Mouse (Mus musculus) liver, embryonic 16.5 days (tissue): ENCODE data around the gene Rbpms2. TPM values are rescaled to one million over a fixed set of nuclear protein-coding genes. Genes with fewer than 3 reads are reported as not detected.
"Not testable (repeated sequence)": the region's sequence is repeated elsewhere in the genome, so short reads cannot be mapped to it uniquely, and the experiment has no call there.

Experiments
- ATAC-seq: fragments of 200-750 bp; cut with Nextera tagmentation; 2 replicates; pipeline ENCODE4 v1.8.0; 2017; ENCODE audit warnings: low read depth, mild to moderate bottlenecking, moderate number of reproducible peaks, moderate library complexity
- H3K27ac ChIP-seq: fragments of 300-500 bp; sonication (generic); 2 replicates; pipeline ENCODE4 v1.5.1; 2014; ENCODE audit warnings: mild to moderate bottlenecking, low read length
- H3K27me3 ChIP-seq: fragments of 300-500 bp; sonication (generic); 2 replicates; pipeline ENCODE4 v1.6.1; 2014; ENCODE audit warnings: low read depth, low read length, mixed read lengths; ENCODE audit not compliant: control insufficient read depth, insufficient read depth
- H3K36me3 ChIP-seq: fragments of 300-500 bp; sonication (generic); 2 replicates; pipeline ENCODE4 v1.6.1; 2014; ENCODE audit warnings: mild to moderate bottlenecking; ENCODE audit not compliant: control insufficient read depth, insufficient read depth
- H3K4me1 ChIP-seq: fragments of 300-500 bp; sonication (generic); 2 replicates; pipeline ENCODE4 v1.6.1; 2014; ENCODE audit warnings: low read depth, low read length, mixed read lengths; ENCODE audit not compliant: control insufficient read depth
- H3K4me2 ChIP-seq: fragments of 300-500 bp; sonication (generic); 2 replicates; pipeline ENCODE4 v1.6.1; 2014; ENCODE audit warnings: low read depth, low read length, mixed read lengths
- H3K4me3 ChIP-seq: fragments of 300-500 bp; sonication (generic); 2 replicates; pipeline ENCODE4 v1.5.1; 2014; ENCODE audit warnings: low read depth, mild to moderate bottlenecking, low read length
- H3K9ac ChIP-seq: fragments of 300-500 bp; sonication (generic); 2 replicates; pipeline ENCODE4 v1.6.1; 2014; ENCODE audit warnings: low read depth, low read length
- H3K9me3 ChIP-seq: fragments of 300-500 bp; sonication (generic); replicated peaks from 2 replicates; pipeline ENCODE4 v1.6.1; 2016; ENCODE audit warnings: low read length; ENCODE audit not compliant: control insufficient read depth
- whole genome bisulfite sequencing: fragments of 180-500 bp; shearing (Covaris S2); extraction: QIAGEN DNeasy Blood & Tissue Kit; methylation state at CpG from one replicate; pipeline ENCODE4 v1.1.7; 2014; ENCODE audit not compliant: insufficient replicate concordance; 5-methylcytosine and 5-hydroxymethylcytosine counted together
- polyA plus RNA-seq: library from polyadenylated mRNA; unstranded; fragments of >200 nt; fragmentation: Nextera tagmentation; extraction: Ambion mirVana; gene quantifications from 2 replicates; pipeline ENCODE4 v1.2.1, GENCODE M21; 2015

Rbpms2 gene
- polyA plus RNA-seq, 1 experiment from 2014 or later = 14.6 TPM

DNA sequence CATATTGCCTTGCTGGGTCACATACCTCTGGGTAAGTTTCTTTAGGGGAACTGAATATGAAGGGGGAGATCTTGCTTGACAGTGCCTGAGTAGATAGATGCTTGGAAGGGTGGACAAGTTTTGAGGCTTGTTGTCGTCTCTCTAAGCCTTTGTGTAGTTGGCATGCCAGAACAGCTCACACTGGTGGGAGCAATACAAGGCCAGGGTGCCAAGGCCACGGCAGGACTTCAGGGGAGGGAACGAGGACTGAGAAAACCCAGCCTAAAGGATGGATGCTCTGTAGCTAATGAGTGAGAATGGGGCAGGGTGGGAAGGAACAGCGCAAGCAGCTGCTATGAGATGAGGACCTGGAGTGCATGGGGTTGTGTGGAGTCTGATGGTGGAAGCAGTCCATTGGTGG, 15.5 kb downstream of the Rbpms2 start:
- no peak overlapping the region for H3K9ac ChIP-seq
- no peak for ATAC-seq
- H3K4me1 ChIP-seq = no peaks in the 10 kb centered on the region
- no peaks in the 10 kb centered on the region for H3K27me3 ChIP-seq
- no peaks in the 10 kb centered on the region for H3K9me3 ChIP-seq
- no peak overlapping the region for H3K27ac ChIP-seq
- WGBS = 68% methylated on average over 4 of the region's 4 CpGs
- H3K36me3 ChIP-seq = no peaks in the 10 kb centered on the region
- H3K4me2 ChIP-seq = no peak overlapping the region
- no peak overlapping the region for H3K4me3 ChIP-seq

GRCm38 (mm10) chr9:65645984-65646383, 16.5 kb downstream of the Rbpms2 start:
- no peaks in the 10 kb centered on the region for H3K27me3 ChIP-seq
- H3K4me1 ChIP-seq = no peaks in the 10 kb centered on the region
- no peak overlapping the region for H3K4me2 ChIP-seq
- no peak overlapping the region for H3K27ac ChIP-seq
- no peaks in the 10 kb centered on the region for H3K36me3 ChIP-seq
- 26% methylated on average over 3 of the region's 3 CpGs for WGBS
- H3K9me3 ChIP-seq = no peaks in the 10 kb centered on the region
- no peak for ATAC-seq
- H3K9ac ChIP-seq = no peak overlapping the region
- no peak overlapping the region for H3K4me3 ChIP-seq

DNA sequence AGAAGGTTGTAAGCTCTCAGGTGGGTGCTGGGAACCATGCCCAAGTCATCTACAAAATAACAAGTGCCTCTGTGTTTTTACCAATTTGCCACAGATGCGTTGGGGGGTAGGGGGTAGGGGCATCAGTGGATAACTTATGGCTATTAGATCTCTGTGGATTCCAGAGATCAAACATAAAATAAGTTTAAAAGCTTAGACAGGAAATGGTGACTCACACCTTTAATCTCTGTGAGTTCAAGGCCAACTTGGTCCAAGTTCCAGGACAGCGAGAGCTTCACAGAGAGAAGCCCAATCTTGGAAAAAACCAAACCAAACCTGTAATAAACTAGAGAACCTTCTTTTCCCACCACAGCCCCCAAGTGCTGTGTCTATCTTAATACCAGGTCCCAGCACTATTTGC, 17.3 kb downstream of the Rbpms2 start:
- H3K9ac ChIP-seq = no peak overlapping the region
- H3K4me1 ChIP-seq = no peaks in the 10 kb centered on the region
- WGBS = 68% methylated on average over 2 of the region's 2 CpGs
- H3K9me3 ChIP-seq = no peaks in the 10 kb centered on the region
- H3K4me2 ChIP-seq = no peak overlapping the region
- no peak overlapping the region for H3K4me3 ChIP-seq
- no peaks in the 10 kb centered on the region for H3K27me3 ChIP-seq
- no peak overlapping the region for H3K27ac ChIP-seq
- no peak for ATAC-seq
- H3K36me3 ChIP-seq = no peaks in the 10 kb centered on the region

DNA sequence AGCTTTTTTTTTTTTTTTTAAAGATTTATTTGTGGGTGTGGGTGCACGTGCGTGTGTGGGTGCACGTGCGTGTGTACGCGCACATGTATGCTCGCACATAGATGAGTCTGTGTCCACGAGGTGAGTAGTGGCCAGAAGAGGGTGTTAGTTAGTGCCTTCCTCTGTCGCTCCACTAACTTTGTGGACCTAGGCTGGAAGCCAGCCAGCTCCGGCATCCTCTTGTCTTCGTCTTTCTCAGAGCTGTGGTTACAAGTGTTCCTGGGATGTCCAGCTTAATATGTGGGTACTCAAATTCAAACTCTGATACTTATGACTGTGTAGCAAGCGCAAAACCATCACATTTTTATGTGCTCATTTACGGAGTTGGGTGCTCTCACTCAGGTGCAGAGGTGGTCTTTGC, 19.3 kb downstream of the Rbpms2 start:
- Histone ChIP-seq H3K9me3 (no peaks in the 10 kb centered on the region), H3K4me1 (no peaks in the 10 kb centered on the region), H3K36me3 (no peaks in the 10 kb centered on the region), H3K4me3 (no peak overlapping the region), H3K27me3 (no peaks in the 10 kb centered on the region), H3K4me2 (no peak overlapping the region), H3K27ac (no peak overlapping the region), H3K9ac (no peak overlapping the region)
- ATAC-seq = no peak
- WGBS = 79% methylated on average over 13 of the region's 13 CpGs

- Histone ChIP-seq H3K4me1 (no peaks in the 10 kb centered on the region), H3K9ac (no peak overlapping the region), H3K27me3 (no peaks in the 10 kb centered on the region), H3K4me2 (no peak overlapping the region), H3K36me3 (no peaks in the 10 kb centered on the region), H3K4me3 (no peak overlapping the region), H3K27ac (no peak overlapping the region), H3K9me3 (no peaks in the 10 kb centered on the region)
- WGBS = 17% methylated on average over 1 of the region's 1 CpGs
- no peak for ATAC-seq
Measured at GRCm38 (mm10) chr9:65649997-65650396, 20.5 kb downstream of the Rbpms2 start.

DNA sequence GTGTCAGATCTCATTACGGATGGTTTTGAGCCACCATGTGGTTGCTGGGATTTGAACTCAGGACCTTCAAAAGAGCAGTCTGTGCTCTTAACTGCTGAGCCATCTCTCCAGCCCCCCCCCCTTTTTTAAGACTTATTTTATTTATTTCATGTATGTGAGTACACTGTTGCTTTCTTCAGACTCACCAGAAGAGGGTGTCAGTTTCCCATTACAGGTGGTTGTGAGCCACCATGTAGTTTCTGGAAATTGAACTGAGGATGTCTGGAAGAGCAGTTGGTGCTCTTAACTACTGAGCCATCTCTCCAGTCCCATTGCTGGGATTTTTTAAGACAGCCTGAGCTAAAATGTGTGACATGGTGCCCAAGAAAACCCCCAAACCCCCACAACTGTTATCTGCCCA, 22.5 kb downstream of the Rbpms2 start:
- H3K4me2 ChIP-seq, H3K27ac ChIP-seq, ATAC-seq, H3K9ac ChIP-seq, H3K36me3 ChIP-seq, H3K4me1 ChIP-seq, H3K27me3 ChIP-seq, H3K4me3 ChIP-seq, H3K9me3 ChIP-seq: not testable (repeated sequence)
- 83% methylated on average over 1 of the region's 1 CpGs for WGBS

- no peak for ATAC-seq
- Histone ChIP-seq H3K27ac (no peak overlapping the region), H3K9ac (no peak overlapping the region), H3K27me3 (no peaks in the 10 kb centered on the region), H3K36me3 (no peaks in the 10 kb centered on the region), H3K4me3 (no peak overlapping the region), H3K9me3 (no peaks in the 10 kb centered on the region), H3K4me1 (no peaks in the 10 kb centered on the region), H3K4me2 (no peak overlapping the region)
- WGBS = 72% methylated on average over 4 of the region's 4 CpGs
Measured at GRCm38 (mm10) chr9:65653741-65654140, 24.3 kb downstream of the Rbpms2 start.

GRCm38 (mm10) chr9:65654700-65655237, 25.3 kb downstream of the Rbpms2 start:
- Histone ChIP-seq H3K27me3 (no peaks in the 10 kb centered on the region), H3K4me3 (no peak overlapping the region), H3K9me3 (no peaks in the 10 kb centered on the region), H3K4me2 (no peak overlapping the region), H3K27ac (no peak overlapping the region), H3K36me3 (no peaks in the 10 kb centered on the region), H3K9ac (no peak overlapping the region), H3K4me1 (no peaks in the 10 kb centered on the region)
- 49% methylated on average over 3 of the region's 3 CpGs for WGBS
- no peak for ATAC-seq

DNA sequence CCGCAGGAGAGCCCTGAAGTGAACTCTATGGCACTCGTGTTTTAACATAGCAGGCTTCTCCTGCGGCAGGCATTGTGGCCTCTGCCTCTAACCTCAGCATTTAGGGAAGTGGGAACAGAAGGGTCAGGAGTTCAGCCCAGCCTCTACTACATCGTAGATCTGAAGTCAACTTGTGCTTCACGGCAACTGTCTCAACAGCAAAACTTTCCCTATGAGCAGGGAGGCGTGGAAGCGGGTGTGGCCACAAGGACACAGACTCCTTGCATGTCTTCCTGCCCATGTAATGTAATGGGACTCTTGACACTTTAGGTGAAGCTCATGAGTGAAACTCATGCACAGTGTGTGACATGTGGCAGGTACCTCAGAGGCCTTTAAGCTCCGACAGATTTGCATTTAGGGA, 26.1 kb downstream of the Rbpms2 start:
- 34% methylated on average over 8 of the region's 8 CpGs for WGBS
- H3K27me3 ChIP-seq = no peaks in the 10 kb centered on the region
- no peak overlapping the region for H3K9ac ChIP-seq
- no peaks in the 10 kb centered on the region for H3K9me3 ChIP-seq
- no peaks in the 10 kb centered on the region for H3K36me3 ChIP-seq
- no peak overlapping the region for H3K27ac ChIP-seq
- H3K4me1 ChIP-seq = no peaks in the 10 kb centered on the region
- H3K4me3 ChIP-seq = no peak overlapping the region
- ATAC-seq = no peak
- no peak overlapping the region for H3K4me2 ChIP-seq
